Mouse (Mus musculus): ENCODE data around the gene Syt17. TPM values are rescaled to one million over a fixed set of nuclear protein-coding genes. Genes with fewer than 3 reads are reported as not detected.

The Syt17 gene
- polyA plus RNA-seq, 1 experiment: 5.4 TPM

DNA sequence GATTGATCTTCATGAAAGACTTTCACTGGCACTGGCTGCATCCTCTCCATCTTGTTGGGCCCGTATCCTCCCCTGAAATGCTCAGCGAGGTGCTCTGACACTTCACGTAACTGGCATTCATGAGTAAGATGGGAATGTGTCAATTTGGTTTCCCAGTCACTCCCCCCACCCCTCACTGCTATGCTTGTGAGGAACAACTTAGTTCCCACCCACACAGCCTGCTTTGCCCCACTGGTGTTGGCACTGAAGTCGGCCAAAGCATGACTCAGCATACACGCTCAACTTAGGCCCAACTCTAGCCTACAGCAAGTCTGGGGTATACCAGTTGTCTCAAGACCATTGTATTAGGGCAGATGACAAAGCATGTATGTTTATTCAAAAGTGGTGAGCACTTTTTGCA is 76.7 kb downstream of the Syt17 start:
- Histone ChIP-seq H3K36me3 (ENCODE audit: control insufficient read depth, insufficient read depth) (no peaks in the 10 kb centered on the region), H3K4me3 (no peak overlapping the region), H3K4me2 (ENCODE audit: low read depth) (no peak overlapping the region), H3ac (ENCODE audit: control insufficient read depth, insufficient read length) (no peak overlapping the region), H3K27me3 (ENCODE audit: control insufficient read depth, insufficient read depth, insufficient read length) (no peaks in the 10 kb centered on the region), H3K79me2 (ENCODE audit: control insufficient read depth, insufficient read depth) (no peaks in the 10 kb centered on the region)
- TF ChIP-seq CEBPB (IDR thresholded peaks at IDR 0.05; ENCODE audit: insufficient read depth, poor library complexity, severe bottlenecking): no peak
- no peak for TF ChIP-seq MYOG (IDR thresholded peaks at IDR 0.05; ENCODE audit: control insufficient read depth in 1 of 3, insufficient read depth in 1 of 3, insufficient read length in 2 of 3, low read depth in 2 of 3)
- no peak for TF ChIP-seq E2F4 (IDR thresholded peaks at IDR 0.05; ENCODE audit: insufficient read depth)
- no peak for TF ChIP-seq POLR2A (IDR thresholded peaks at IDR 0.05; ENCODE audit: insufficient read length, low read depth)
- no peak for TF ChIP-seq POLR2AphosphoS2 (IDR thresholded peaks at IDR 0.05; ENCODE audit: insufficient read length, low read depth)
- no peak for TF ChIP-seq TCF3 (IDR thresholded peaks at IDR 0.05; ENCODE audit: insufficient read length, low read depth)
- TF ChIP-seq MYOD1 (IDR thresholded peaks at IDR 0.05; ENCODE audit: control insufficient read depth in 1 of 3, insufficient read length in 2 of 3, low read depth in 2 of 3): no peak
- no peak for TF ChIP-seq TCF12 (IDR thresholded peaks at IDR 0.05; ENCODE audit: insufficient read depth, poor library complexity, severe bottlenecking)
- TF ChIP-seq REST (IDR thresholded peaks at IDR 0.05; ENCODE audit: insufficient read depth, insufficient read length): no peak
- no peak for TF ChIP-seq USF1 (IDR thresholded peaks at IDR 0.05; ENCODE audit: low read depth)
- no peak for TF ChIP-seq MAX (IDR thresholded peaks at IDR 0.05; ENCODE audit: low read depth)
- no peak for TF ChIP-seq SRF (IDR thresholded peaks at IDR 0.05; ENCODE audit: control insufficient read depth, insufficient read length, low read depth)

DNA sequence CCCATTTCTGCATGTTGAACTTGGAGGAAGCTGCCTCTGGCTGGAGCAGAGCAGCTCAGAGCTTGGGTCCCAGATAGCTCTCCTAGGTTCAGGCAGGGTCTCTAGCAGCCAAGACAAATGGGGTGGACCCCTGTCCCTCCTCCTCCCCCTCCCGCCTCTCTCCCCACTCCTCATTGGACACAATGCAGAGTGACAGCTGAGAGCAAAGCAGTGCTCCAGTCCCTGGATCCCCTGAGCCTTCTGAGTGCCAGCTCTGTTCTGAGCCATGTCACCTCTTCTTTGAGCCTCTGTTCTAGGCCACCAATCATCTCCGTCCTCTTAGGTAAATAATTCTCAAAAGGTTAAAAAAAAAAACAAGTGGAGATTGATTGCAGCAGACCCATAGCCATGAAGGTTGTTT is 78.3 kb downstream of the Syt17 start:
- H3K79me2 ChIP-seq (ENCODE audit: control insufficient read depth, insufficient read depth): no peaks in the 10 kb centered on the region
- TF ChIP-seq REST (IDR thresholded peaks at IDR 0.05; ENCODE audit: insufficient read depth, insufficient read length) (no peak), E2F4 (IDR thresholded peaks at IDR 0.05; ENCODE audit: insufficient read depth) (no peak), MAX (IDR thresholded peaks at IDR 0.05; ENCODE audit: low read depth) (no peak), TCF3 (IDR thresholded peaks at IDR 0.05; ENCODE audit: insufficient read length, low read depth) (no peak), TCF12 (IDR thresholded peaks at IDR 0.05; ENCODE audit: insufficient read depth, poor library complexity, severe bottlenecking) (no peak), MYOD1 (IDR thresholded peaks at IDR 0.05; ENCODE audit: control insufficient read depth in 1 of 3, insufficient read length in 2 of 3, low read depth in 2 of 3) (no peak), USF1 (IDR thresholded peaks at IDR 0.05; ENCODE audit: low read depth) (no peak), MYOG (IDR thresholded peaks at IDR 0.05; ENCODE audit: control insufficient read depth in 1 of 3, insufficient read depth in 1 of 3, insufficient read length in 2 of 3, low read depth in 2 of 3) (no peak), POLR2AphosphoS2 (IDR thresholded peaks at IDR 0.05; ENCODE audit: insufficient read length, low read depth) (no peak), SRF (IDR thresholded peaks at IDR 0.05; ENCODE audit: control insufficient read depth, insufficient read length, low read depth) (no peak), POLR2A (IDR thresholded peaks at IDR 0.05; ENCODE audit: insufficient read length, low read depth) (no peak)

DNA sequence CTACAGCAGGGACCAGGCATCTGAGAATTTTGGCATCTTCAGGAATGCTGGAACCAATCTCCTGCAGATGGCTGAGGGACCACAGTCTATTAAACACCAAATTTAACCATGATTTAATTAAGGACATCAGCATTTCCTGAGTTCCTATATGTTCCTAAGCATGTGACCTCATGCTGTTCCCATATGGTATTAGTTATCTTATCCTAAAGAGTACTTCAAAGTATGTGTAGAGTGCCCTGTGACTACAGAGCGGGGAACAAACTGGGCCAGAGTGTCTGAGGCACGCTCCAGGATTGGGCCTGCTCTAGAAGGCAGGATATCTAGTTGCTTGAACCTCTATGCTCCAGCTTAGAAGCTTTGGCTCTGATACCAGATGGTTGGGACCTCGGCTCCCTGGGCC is 82.1 kb downstream of the Syt17 start:
- no peak for TF ChIP-seq E2F4 (IDR thresholded peaks at IDR 0.05; ENCODE audit: insufficient read depth)
- TF ChIP-seq MYOD1 (IDR thresholded peaks at IDR 0.05; ENCODE audit: control insufficient read depth in 1 of 3, insufficient read length in 2 of 3, low read depth in 2 of 3): no peak
- TF ChIP-seq REST (IDR thresholded peaks at IDR 0.05; ENCODE audit: insufficient read depth, insufficient read length): no peak
- TF ChIP-seq POLR2A (IDR thresholded peaks at IDR 0.05; ENCODE audit: insufficient read length, low read depth): no peak
- TF ChIP-seq POLR2AphosphoS2 (IDR thresholded peaks at IDR 0.05; ENCODE audit: insufficient read length, low read depth): no peak
- TF ChIP-seq TCF3 (IDR thresholded peaks at IDR 0.05; ENCODE audit: insufficient read length, low read depth): no peak
- TF ChIP-seq TCF12 (IDR thresholded peaks at IDR 0.05; ENCODE audit: insufficient read depth, poor library complexity, severe bottlenecking): no peak
- no peak for TF ChIP-seq SRF (IDR thresholded peaks at IDR 0.05; ENCODE audit: control insufficient read depth, insufficient read length, low read depth)
- TF ChIP-seq USF1 (IDR thresholded peaks at IDR 0.05; ENCODE audit: low read depth): no peak
- no peak for TF ChIP-seq CEBPB (IDR thresholded peaks at IDR 0.05; ENCODE audit: insufficient read depth, poor library complexity, severe bottlenecking)
- TF ChIP-seq MAX (IDR thresholded peaks at IDR 0.05; ENCODE audit: low read depth): no peak
- no peak for TF ChIP-seq MYOG (IDR thresholded peaks at IDR 0.05; ENCODE audit: control insufficient read depth in 1 of 3, insufficient read depth in 1 of 3, insufficient read length in 2 of 3, low read depth in 2 of 3)
- Histone ChIP-seq H3ac (ENCODE audit: control insufficient read depth, insufficient read length) (no peak overlapping the region), H3K4me3 (no peak overlapping the region), H3K79me2 (ENCODE audit: control insufficient read depth, insufficient read depth) (no peaks in the 10 kb centered on the region), H3K4me2 (ENCODE audit: low read depth) (no peak overlapping the region), H3K36me3 (ENCODE audit: control insufficient read depth, insufficient read depth) (no peaks in the 10 kb centered on the region), H3K27me3 (ENCODE audit: control insufficient read depth, insufficient read depth, insufficient read length) (no peaks in the 10 kb centered on the region)

More for the DNA sequence above, 78.3 kb downstream of the Syt17 start:
- Histone ChIP-seq H3K4me3 (no peak overlapping the region), H3K27me3 (ENCODE audit: control insufficient read depth, insufficient read depth, insufficient read length) (no peaks in the 10 kb centered on the region), H3K36me3 (ENCODE audit: control insufficient read depth, insufficient read depth) (no peaks in the 10 kb centered on the region), H3K4me2 (ENCODE audit: low read depth) (no peak overlapping the region), H3ac (ENCODE audit: control insufficient read depth, insufficient read length) (no peak overlapping the region)

DNA sequence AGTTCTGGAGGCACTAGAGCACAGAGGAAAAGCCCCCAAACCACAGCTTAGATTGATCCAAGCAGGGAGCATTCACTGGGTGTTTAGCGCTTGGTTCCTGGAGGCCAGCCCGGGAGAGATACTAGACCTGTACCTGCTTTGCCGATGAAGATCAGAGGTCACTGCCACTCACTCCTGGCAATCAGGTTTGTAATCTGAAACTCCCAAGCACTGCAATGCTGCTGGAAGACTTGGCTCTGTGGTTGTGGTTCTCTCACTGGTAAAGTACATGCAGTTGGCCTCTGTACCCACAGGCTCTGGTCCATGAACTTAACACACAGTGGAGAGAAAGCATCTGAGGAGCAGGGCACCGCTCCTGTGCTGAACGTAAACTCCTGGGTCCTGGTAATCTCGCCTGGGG is 82.8 kb downstream of the Syt17 start:
- H3K79me2 ChIP-seq (ENCODE audit: control insufficient read depth, insufficient read depth): no peaks in the 10 kb centered on the region
- H3K4me3 ChIP-seq: no peak overlapping the region
- no peaks in the 10 kb centered on the region for H3K36me3 ChIP-seq (ENCODE audit: control insufficient read depth, insufficient read depth)
- H3ac ChIP-seq (ENCODE audit: control insufficient read depth, insufficient read length): no peak overlapping the region
- TF ChIP-seq TCF3 (IDR thresholded peaks at IDR 0.05; ENCODE audit: insufficient read length, low read depth) (no peak), E2F4 (IDR thresholded peaks at IDR 0.05; ENCODE audit: insufficient read depth) (no peak), MYOD1 (IDR thresholded peaks at IDR 0.05; ENCODE audit: control insufficient read depth in 1 of 3, insufficient read length in 2 of 3, low read depth in 2 of 3) (no peak), POLR2A (IDR thresholded peaks at IDR 0.05; ENCODE audit: insufficient read length, low read depth) (no peak), SRF (IDR thresholded peaks at IDR 0.05; ENCODE audit: control insufficient read depth, insufficient read length, low read depth) (no peak), REST (IDR thresholded peaks at IDR 0.05; ENCODE audit: insufficient read depth, insufficient read length) (no peak), MAX (IDR thresholded peaks at IDR 0.05; ENCODE audit: low read depth) (no peak), POLR2AphosphoS2 (IDR thresholded peaks at IDR 0.05; ENCODE audit: insufficient read length, low read depth) (no peak), MYOG (IDR thresholded peaks at IDR 0.05; ENCODE audit: control insufficient read depth in 1 of 3, insufficient read depth in 1 of 3, insufficient read length in 2 of 3, low read depth in 2 of 3) (no peak), CEBPB (IDR thresholded peaks at IDR 0.05; ENCODE audit: insufficient read depth, poor library complexity, severe bottlenecking) (no peak), USF1 (IDR thresholded peaks at IDR 0.05; ENCODE audit: low read depth) (no peak)
- no peaks in the 10 kb centered on the region for H3K27me3 ChIP-seq (ENCODE audit: control insufficient read depth, insufficient read depth, insufficient read length)
- H3K4me2 ChIP-seq (ENCODE audit: low read depth): no peak overlapping the region
